Mouse (Mus musculus) ES-E14 (cell line): ENCODE results near the gene Lypd6. TPM values are rescaled to one million over a fixed set of nuclear protein-coding genes. Genes with fewer than 3 reads are reported as not detected.

Source experiments
- DNase-seq: peaks from one replicate; pipeline ENCODE4 v3.0.0-alpha.2; 2013; ENCODE audit warnings: low read depth, low spot score
- H3K27ac ChIP-seq: 2 replicates; pipeline ENCODE4 v1.5.1; 2012; ENCODE audit warnings: low read depth, mild to moderate bottlenecking, low read length, moderate library complexity, mixed read lengths; ENCODE audit not compliant: poor library complexity, insufficient read depth, severe bottlenecking
- H3K36me3 ChIP-seq: 2 replicates; pipeline ENCODE4 v1.6.1; 2012; ENCODE audit warnings: mild to moderate bottlenecking, low read length, moderate library complexity, mixed read lengths; ENCODE audit not compliant: control insufficient read depth, poor library complexity, insufficient read depth, severe bottlenecking
- H3K4me1 ChIP-seq, 2 experiments: fragments of 150-350 bp in 1 of 2; sonication (generic) in 1 of 2; 2 replicates each; pipeline ENCODE4 v1.6.1; 2012; ENCODE audit warnings: low read length in 2 of 2, mild to moderate bottlenecking in 1 of 2, mixed read lengths in 1 of 2; ENCODE audit not compliant: control insufficient read depth in 2 of 2, insufficient read depth in 2 of 2, poor library complexity in 1 of 2
- H3K4me3 ChIP-seq, 2 experiments: fragments of 150-350 bp in 1 of 2; sonication (generic) in 1 of 2; 2 replicates each; pipeline ENCODE4 v1.5.1; 2012; ENCODE audit warnings: low read length in 2 of 2, low read depth in 1 of 2, mild to moderate bottlenecking in 1 of 2, mixed read lengths in 1 of 2; ENCODE audit not compliant: insufficient read depth in 1 of 2, poor library complexity in 1 of 2, severe bottlenecking in 1 of 2
- H3K9ac ChIP-seq: 2 replicates; pipeline ENCODE4 v1.6.1; 2012; ENCODE audit warnings: low read depth, mild to moderate bottlenecking, low read length, mixed read lengths; ENCODE audit not compliant: poor library complexity, insufficient read depth, severe bottlenecking
- H3K9me3 ChIP-seq: fragments of 150-350 bp; sonication (generic); 2 replicates; pipeline ENCODE4 v1.6.1; 2012; ENCODE audit warnings: low read depth, mild to moderate bottlenecking, low read length; ENCODE audit not compliant: control insufficient read depth, insufficient read depth
- CHD2 ChIP-seq: IDR thresholded peaks from 2 replicates; pipeline ENCODE4 v1.6.1; 2014; ENCODE audit warnings: mild to moderate bottlenecking, low read depth, low read length, inconsistent platforms
- HCFC1 ChIP-seq: IDR thresholded peaks from 2 replicates; pipeline ENCODE4 v1.6.1; 2012; ENCODE audit warnings: low read length, inconsistent platforms, borderline replicate concordance; ENCODE audit not compliant: insufficient read depth
- MAFK ChIP-seq: IDR thresholded peaks from 2 replicates; pipeline ENCODE4 v1.6.1; 2014; ENCODE audit warnings: mild to moderate bottlenecking, low read depth, low read length, inconsistent platforms; ENCODE audit not compliant: insufficient read depth
- ZC3H11A ChIP-seq: IDR thresholded peaks from 2 replicates; pipeline ENCODE4 v1.6.1; 2012; ENCODE audit warnings: low read depth, mild to moderate bottlenecking, inconsistent platforms, low read length, borderline replicate concordance
- ZNF384 ChIP-seq: IDR thresholded peaks from 2 replicates; pipeline ENCODE4 v1.6.1; 2012; ENCODE audit warnings: low read depth, low read length, inconsistent platforms
- in situ Hi-C, 2 experiments: fragments of 600-800 bp; cut with MboI; formaldehyde crosslinking; loops; one replicate each; pipeline ENCODE4 v1.15.1; 2025; ENCODE audit warnings: low sequenced_read_pairs in 2 of 2, inconsistent platforms in 1 of 2; ENCODE audit not compliant: unreplicated experiment in 2 of 2
- total RNA-seq: library from RNA; depleted of rRNA; stranded (reverse); fragments of 300-350 nt; gene quantifications from 2 replicates; pipeline ENCODE4 v1.2.3, GENCODE M21; 2012

Gene Lypd6
- total RNA-seq, 1 experiment: 3.1 TPM

GRCm38 (mm10) chr2:50087761-50088160 lies 21.5 kb downstream of the Lypd6 start:
- TF ChIP-seq CHD2 (no peak), HCFC1 (no peak)
- in situ Hi-C loops: no loop called here
- no peaks in the 10 kb centered on the region for H3K9me3 ChIP-seq
- no peaks in the 10 kb centered on the region for H3K36me3 ChIP-seq
- H3K27ac ChIP-seq: no peak overlapping the region
- H3K4me3 ChIP-seq: no peak overlapping the region
- DNase-seq: no peak
- no peaks in the 10 kb centered on the region for H3K4me1 ChIP-seq
- H3K9ac ChIP-seq: no peak overlapping the region

GRCm38 (mm10) chr2:50096336-50096735 lies 30.1 kb downstream of the Lypd6 start:
- no peak for DNase-seq
- H3K4me3 ChIP-seq: no peak overlapping the region
- no peak for TF ChIP-seq MAFK
- TF ChIP-seq HCFC1: no peak
- no peak for TF ChIP-seq ZC3H11A
- TF ChIP-seq CHD2: no peak
- no peak for TF ChIP-seq ZNF384
- no peaks in the 10 kb centered on the region for H3K4me1 ChIP-seq
- no peak overlapping the region for H3K27ac ChIP-seq
- in situ Hi-C loops: no loop called here
- no peaks in the 10 kb centered on the region for H3K9me3 ChIP-seq
- H3K36me3 ChIP-seq: no peaks in the 10 kb centered on the region
- no peak overlapping the region for H3K9ac ChIP-seq

- no peaks in the 10 kb centered on the region for H3K36me3 ChIP-seq
- no peaks in the 10 kb centered on the region for H3K9me3 ChIP-seq
- no peak overlapping the region for H3K4me3 ChIP-seq
- H3K4me1 ChIP-seq: no peaks in the 10 kb centered on the region
- in situ Hi-C loops: no loop called here
- DNase-seq: no peak
- H3K9ac ChIP-seq: no peak overlapping the region
- TF ChIP-seq ZNF384: no peak
- TF ChIP-seq CHD2: no peak
- TF ChIP-seq ZC3H11A: no peak
- TF ChIP-seq MAFK: no peak
- TF ChIP-seq HCFC1: no peak
- no peak overlapping the region for H3K27ac ChIP-seq
These were observed 34.3 kb downstream of the Lypd6 start for GRCm38 (mm10) chr2:50100364-50101151.

GRCm38 (mm10) chr2:50101152-50101450 lies 34.9 kb downstream of the Lypd6 start:
- no peak overlapping the region for H3K27ac ChIP-seq
- TF ChIP-seq MAFK (no peak), CHD2 (no peak), ZNF384 (no peak), ZC3H11A (no peak), HCFC1 (no peak)

More at GRCm38 (mm10) chr2:50101152-50101450, 34.9 kb downstream of the Lypd6 start:
- Histone ChIP-seq H3K9ac (no peak overlapping the region), H3K4me3 (no peak overlapping the region), H3K4me1 (no peaks in the 10 kb centered on the region), H3K36me3 (no peaks in the 10 kb centered on the region), H3K9me3 (no peaks in the 10 kb centered on the region)
- no peak for DNase-seq
- in situ Hi-C loops: no loop called here
